Mouse (Mus musculus) stomach, postnatal 0 days (tissue): ENCODE results near the gene Cpeb4. TPM values are rescaled to one million over a fixed set of nuclear protein-coding genes. Genes with fewer than 3 reads are reported as not detected.
A peak's percentile ranks its signal among the peaks of the same experiment; 100 is the strongest.

Source experiments
- ATAC-seq: fragments of 200-750 bp; cut with Nextera tagmentation; 2 replicates; pipeline ENCODE4 v1.8.0; 2017; ENCODE audit not compliant: low FRiP score, low TSS enrichment
- DNase-seq: peaks from one replicate; pipeline ENCODE4 v3.0.0-alpha.2; 2016; ENCODE audit warnings: low spot score
- H3K27ac ChIP-seq: fragments of 300-500 bp; sonication (generic); replicated peaks from 2 replicates; pipeline ENCODE4 v1.5.1; 2014; ENCODE audit warnings: mild to moderate bottlenecking, control low read depth
- H3K27me3 ChIP-seq: fragments of 300-500 bp; sonication (generic); 2 replicates; pipeline ENCODE4 v1.6.1; 2014; ENCODE audit warnings: low read length; ENCODE audit not compliant: control insufficient read depth, insufficient read depth
- H3K36me3 ChIP-seq: fragments of 300-500 bp; sonication (generic); 2 replicates; pipeline ENCODE4 v1.6.1; 2014; ENCODE audit warnings: low read length, mixed read lengths; ENCODE audit not compliant: control insufficient read depth, insufficient read depth
- H3K4me1 ChIP-seq: fragments of 300-500 bp; sonication (generic); replicated peaks from 2 replicates; pipeline ENCODE4 v1.6.1; 2014; ENCODE audit warnings: antibody characterized with exemption; ENCODE audit not compliant: control insufficient read depth, insufficient read depth
- H3K4me2 ChIP-seq: fragments of 300-500 bp; sonication (generic); replicated peaks from 2 replicates; pipeline ENCODE4 v1.6.1; 2014; ENCODE audit warnings: low read depth, mild to moderate bottlenecking, control low read depth, moderate library complexity
- H3K4me3 ChIP-seq: fragments of 300-500 bp; sonication (generic); 2 replicates; pipeline ENCODE4 v1.5.1; 2014; ENCODE audit warnings: low read depth, low read length, control low read depth
- H3K9ac ChIP-seq: fragments of 300-500 bp; sonication (generic); 2 replicates; pipeline ENCODE4 v1.6.1; 2014; ENCODE audit warnings: mild to moderate bottlenecking, low read length, control low read depth, mixed read lengths
- H3K9me3 ChIP-seq: fragments of 300-500 bp; sonication (generic); 2 replicates; pipeline ENCODE4 v1.6.1; 2016; ENCODE audit warnings: low read length; ENCODE audit not compliant: control insufficient read depth
- CTCF ChIP-seq: IDR thresholded peaks from 2 replicates; pipeline ENCODE4 v1.5.1; 2016; ENCODE audit warnings: antibody characterized with exemption, low read depth, mild to moderate bottlenecking, moderate library complexity
- EP300 ChIP-seq: optimal IDR thresholded peaks from 2 replicates; pipeline ENCODE3; 2016; ENCODE audit warnings: antibody characterized with exemption
- WGBS: fragments of 180-500 bp; shearing (Covaris S2); extraction: QIAGEN DNeasy Blood & Tissue Kit; methylation state at CpG from one replicate; pipeline ENCODE4 v1.1.7; 2014; 5-methylcytosine and 5-hydroxymethylcytosine counted together
- polyA plus RNA-seq: library from polyadenylated mRNA; unstranded; fragments of >200 nt; fragmentation: Nextera tagmentation; extraction: Ambion mirVana; gene quantifications from 2 replicates; pipeline ENCODE4 v1.2.1, GENCODE M21; 2015

Gene Cpeb4
- polyA plus RNA-seq, 1 experiment from 2014 or later = 5.7 TPM

DNA sequence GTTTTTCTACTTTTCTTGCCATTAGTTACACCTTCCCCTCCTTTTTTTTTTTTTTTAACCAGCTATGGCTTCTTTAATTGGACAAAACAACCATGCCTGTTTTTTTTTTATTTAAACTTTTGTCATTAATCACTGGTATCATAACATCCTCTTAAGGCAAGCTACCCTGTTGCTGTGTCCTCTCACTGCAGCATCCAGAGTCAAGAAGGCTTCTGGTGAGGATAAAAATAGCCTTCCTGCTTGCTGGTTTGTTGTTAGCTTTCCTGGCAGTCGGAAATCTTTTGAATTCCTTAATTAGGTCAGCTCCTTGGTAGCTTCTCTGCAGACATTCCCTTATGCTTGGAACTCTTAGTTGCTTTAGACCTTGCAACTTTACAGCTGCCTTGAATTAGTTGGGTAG lies 28.7 kb downstream of the Cpeb4 start:
- 20% methylated on average over 1 of the region's 1 CpGs for WGBS
- ATAC-seq (no peak), DNase-seq (no peak)
- Histone ChIP-seq H3K4me3 (no peak overlapping the region), H3K9me3 (no peaks in the 10 kb centered on the region), H3K4me2 (no peak overlapping the region), H3K36me3 (no peaks in the 10 kb centered on the region), H3K27ac (no peak overlapping the region; the same call in 1 of the 2 replicates), H3K27me3 (no peaks in the 10 kb centered on the region), H3K4me1 (no peaks in the 10 kb centered on the region), H3K9ac (no peak overlapping the region)
- no peak for TF ChIP-seq EP300
- no peak for TF ChIP-seq CTCF

DNA sequence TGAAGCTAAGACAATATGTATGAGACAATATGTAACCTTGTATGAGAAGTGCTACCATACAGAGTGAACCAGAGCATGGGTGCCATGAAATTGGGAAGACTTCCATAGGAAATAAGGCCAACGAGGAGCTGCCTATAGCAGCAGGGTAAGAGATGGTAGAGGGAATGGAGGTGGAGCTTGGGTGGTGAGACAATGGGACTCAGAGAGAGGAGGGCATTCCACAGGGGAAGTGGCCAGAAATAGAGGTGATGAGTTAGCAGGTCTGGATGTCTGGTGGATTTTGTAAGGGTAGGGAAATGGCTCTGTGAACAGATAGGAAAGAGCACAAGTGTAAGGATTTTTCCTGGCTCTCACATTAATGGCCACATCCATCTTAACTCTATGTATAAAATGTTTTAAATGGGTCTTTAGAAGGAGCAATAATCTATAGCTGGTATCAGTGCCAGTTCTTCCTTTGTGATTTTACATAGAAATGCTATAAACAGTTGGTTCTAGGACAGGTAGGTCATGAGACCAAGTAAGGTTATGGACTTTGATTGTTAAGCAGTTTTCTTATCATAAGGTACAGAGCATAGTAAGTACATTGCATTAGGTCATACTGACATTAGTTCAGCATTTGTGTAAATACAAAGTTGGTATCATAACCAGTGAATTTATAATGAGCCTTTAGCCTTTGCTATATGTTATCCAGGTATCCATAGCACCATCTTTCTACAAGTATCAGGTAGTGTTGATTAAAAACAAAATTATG lies 30.4 kb downstream of the Cpeb4 start:
- WGBS = 57% methylated on average over 1 of the region's 1 CpGs

DNA sequence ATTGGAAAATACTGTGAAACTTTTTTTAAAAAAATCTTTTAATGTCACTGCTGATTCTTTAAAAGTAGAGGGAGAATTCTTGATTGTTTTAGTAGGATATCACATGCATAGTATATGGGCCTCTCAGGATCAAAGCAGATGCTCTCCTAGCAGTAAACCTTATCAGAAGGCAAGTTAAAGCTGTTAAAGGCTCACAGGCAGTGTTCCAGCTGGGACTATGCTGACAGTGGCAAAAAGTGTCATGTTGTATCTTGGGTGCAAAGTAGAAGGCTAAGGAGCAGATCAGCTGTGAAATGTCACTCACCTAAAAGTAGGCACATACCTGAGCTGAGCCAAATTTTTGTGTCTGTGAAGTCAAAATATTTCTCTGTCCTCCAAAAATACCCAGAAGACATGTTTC lies 34.5 kb downstream of the Cpeb4 start:
- no peak for ATAC-seq
- H3K4me3 ChIP-seq = no peak overlapping the region
- no peaks in the 10 kb centered on the region for H3K9me3 ChIP-seq
- no peak overlapping the region for H3K27ac ChIP-seq
- no peak overlapping the region for H3K9ac ChIP-seq
- H3K4me2 ChIP-seq = no peak overlapping the region
- no peaks in the 10 kb centered on the region for H3K27me3 ChIP-seq
- DNase-seq = no peak
- H3K4me1 ChIP-seq = no peaks in the 10 kb centered on the region
- no peaks in the 10 kb centered on the region for H3K36me3 ChIP-seq
- no peak for TF ChIP-seq EP300
- TF ChIP-seq CTCF = no peak

More for the DNA sequence above, 30.4 kb downstream of the Cpeb4 start:
- TF ChIP-seq CTCF = no peak
- Histone ChIP-seq H3K9me3 (no peaks in the 10 kb centered on the region), H3K4me1 (no peaks in the 10 kb centered on the region), H3K4me2 (no peak overlapping the region), H3K36me3 (no peaks in the 10 kb centered on the region), H3K27me3 (no peaks in the 10 kb centered on the region), H3K9ac (no peak overlapping the region), H3K4me3 (no peak overlapping the region), H3K27ac (no peak overlapping the region)
- no peak for DNase-seq
- peak; percentile 54; the same call in 1 of the 2 replicates for ATAC-seq

DNA sequence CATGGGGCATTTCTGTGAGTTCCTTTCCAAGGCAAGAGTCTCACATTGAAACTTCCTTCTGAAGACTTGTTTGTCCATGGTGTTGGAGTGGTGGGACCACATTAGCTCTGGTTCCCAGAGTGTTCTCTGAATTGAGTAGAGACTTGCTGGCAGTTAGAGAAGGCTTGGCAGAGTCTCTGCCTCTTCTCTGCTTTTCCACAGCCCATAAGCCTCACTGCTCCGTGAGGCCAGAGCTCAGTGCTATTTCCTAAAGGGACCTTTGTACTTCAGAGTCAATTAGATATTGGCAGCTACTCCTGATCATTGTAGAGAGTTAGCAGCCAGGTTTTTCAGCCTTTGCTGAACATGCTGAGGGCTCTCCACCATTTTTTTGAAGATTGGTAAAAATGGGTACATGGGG lies 35.6 kb downstream of the Cpeb4 start:
- WGBS = 40% methylated on average over 1 of the region's 1 CpGs
- Histone ChIP-seq H3K9ac (no peak overlapping the region), H3K27me3 (no peaks in the 10 kb centered on the region), H3K27ac (no peak overlapping the region), H3K4me1 (no peaks in the 10 kb centered on the region), H3K9me3 (no peaks in the 10 kb centered on the region), H3K4me3 (no peak overlapping the region), H3K36me3 (no peaks in the 10 kb centered on the region), H3K4me2 (no peak overlapping the region)
- TF ChIP-seq EP300 = no peak
- no peak for TF ChIP-seq CTCF
- DNase-seq (no peak), ATAC-seq (no peak)

DNA sequence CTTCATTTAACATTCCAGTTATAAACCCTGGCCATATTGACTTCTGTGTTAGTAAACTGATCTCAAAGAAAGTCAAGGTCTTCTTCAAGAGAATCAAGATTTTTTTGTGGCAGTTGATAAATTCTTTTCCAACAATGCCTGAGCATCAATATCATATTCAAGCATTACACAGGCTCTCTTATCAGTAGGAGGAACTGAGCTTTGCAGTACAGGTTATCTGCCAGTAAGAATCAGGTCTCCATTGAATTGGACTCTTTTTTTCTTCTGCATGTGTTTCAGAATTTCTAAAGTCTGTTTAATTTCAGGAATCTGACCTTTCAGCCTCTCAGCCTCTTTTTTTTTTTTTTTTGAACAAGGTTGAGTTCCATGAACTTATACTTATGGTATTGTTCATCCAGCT lies 40.9 kb downstream of the Cpeb4 start:
- Histone ChIP-seq H3K9me3 (no peaks in the 10 kb centered on the region), H3K36me3 (no peaks in the 10 kb centered on the region), H3K27ac (no peak overlapping the region), H3K4me2 (no peak overlapping the region), H3K4me1 (no peaks in the 10 kb centered on the region), H3K9ac (no peak overlapping the region), H3K4me3 (no peak overlapping the region), H3K27me3 (no peaks in the 10 kb centered on the region)
- DNase-seq (no peak), ATAC-seq (no peak)
- TF ChIP-seq EP300 (no peak), CTCF (no peak)

DNA sequence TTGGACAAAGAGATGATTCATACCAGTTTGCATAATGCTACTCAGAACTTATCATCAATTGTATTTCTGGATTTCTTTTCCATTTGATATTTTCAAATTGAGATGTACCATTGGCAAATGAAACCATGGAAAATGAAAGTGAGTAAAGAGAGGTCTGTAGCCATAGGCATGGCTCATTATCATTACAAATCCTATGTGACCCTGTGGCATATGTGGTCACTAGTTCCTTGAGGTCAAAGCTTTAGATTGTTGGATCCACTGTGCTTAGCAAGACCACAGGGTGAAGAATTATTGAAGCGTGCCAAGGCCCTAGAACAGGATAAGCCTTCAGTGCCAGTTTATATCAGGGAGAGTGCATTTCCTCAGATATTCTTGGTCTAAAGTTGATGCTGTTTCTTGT lies 45.8 kb downstream of the Cpeb4 start:
- ATAC-seq (no peak), DNase-seq (no peak)
- Histone ChIP-seq H3K27me3 (no peaks in the 10 kb centered on the region), H3K9me3 (no peaks in the 10 kb centered on the region), H3K36me3 (peaks cover 4% of the 10 kb centered on the region), H3K4me2 (no peak overlapping the region), H3K27ac (no peak overlapping the region), H3K4me3 (no peak overlapping the region), H3K9ac (no peak overlapping the region), H3K4me1 (no peaks in the 10 kb centered on the region)
- 92% methylated on average over 1 of the region's 1 CpGs for WGBS
- TF ChIP-seq CTCF (no peak), EP300 (no peak)
